Mouse (Mus musculus) MEL (cell line): ENCODE data around the gene C1ql4.
A peak's percentile ranks its signal among the peaks of the same experiment; 100 is the strongest.

Experiments used
- CTCF ChIP-seq, 3 experiments: IDR thresholded peaks in 2 of 3; conservative IDR thresholded peaks in 1 of 3; 2 replicates each; pipeline ENCODE4 v1.5.1; 2011 to 2012; ENCODE audit warnings: low read length in 3 of 3, low read depth in 2 of 3, mild to moderate bottlenecking in 2 of 3, improper control_type of control experiment in 1 of 3, inconsistent platforms in 1 of 3, mixed read lengths in 1 of 3, moderate library complexity in 1 of 3; ENCODE audit not compliant: control insufficient read depth in 1 of 3, insufficient read depth in 1 of 3, poor library complexity in 1 of 3, severe bottlenecking in 1 of 3
- E2F4 ChIP-seq: IDR thresholded peaks from 2 replicates; pipeline ENCODE4 v1.6.1; 2011; ENCODE audit warnings: low read depth, low read length, improper control_type of control experiment, borderline replicate concordance
- NRF1 ChIP-seq: IDR thresholded peaks from 2 replicates; pipeline ENCODE4 v1.6.1; 2014; ENCODE audit warnings: low read depth, mild to moderate bottlenecking, inconsistent platforms, low read length, improper control_type of control experiment, moderate library complexity; ENCODE audit not compliant: poor library complexity, insufficient read depth, severe bottlenecking
- SIN3A ChIP-seq: IDR thresholded peaks from 2 replicates; pipeline ENCODE4 v1.6.1; 2012; ENCODE audit warnings: low read length, improper control_type of control experiment, inconsistent platforms
- ZC3H11A ChIP-seq: IDR thresholded peaks from 2 replicates; pipeline ENCODE4 v1.6.1; 2012; ENCODE audit warnings: low read depth, mild to moderate bottlenecking, inconsistent platforms, low read length, improper control_type of control experiment

- TF ChIP-seq CTCF (IDR thresholded peaks at IDR 0.05 in 2 of 3, conservative IDR thresholded peaks at IDR 0.05 in 1 of 3; ENCODE audit: control insufficient read depth in 1 of 3, insufficient read depth in 1 of 3, low read depth in 2 of 3, low read length in 3 of 3, poor library complexity in 1 of 3, severe bottlenecking in 1 of 3) (peak; percentile 43 to 65 (median 59)), NRF1 (no peak), E2F4 (no peak), SIN3A (no peak), ZC3H11A (no peak)
Measured at GRCm38 (mm10) chr15:99071988-99072387, 15.6 kb downstream of the C1ql4 start.
